Mouse (Mus musculus): Measurements from ENCODE around the gene Pxmp2. TPM values are rescaled to one million over a fixed set of nuclear protein-coding genes. Genes with fewer than 3 reads are reported as not detected.

Pxmp2 gene
- polyA plus RNA-seq, 1 experiment from 2014 or later = 10.9 TPM

DNA sequence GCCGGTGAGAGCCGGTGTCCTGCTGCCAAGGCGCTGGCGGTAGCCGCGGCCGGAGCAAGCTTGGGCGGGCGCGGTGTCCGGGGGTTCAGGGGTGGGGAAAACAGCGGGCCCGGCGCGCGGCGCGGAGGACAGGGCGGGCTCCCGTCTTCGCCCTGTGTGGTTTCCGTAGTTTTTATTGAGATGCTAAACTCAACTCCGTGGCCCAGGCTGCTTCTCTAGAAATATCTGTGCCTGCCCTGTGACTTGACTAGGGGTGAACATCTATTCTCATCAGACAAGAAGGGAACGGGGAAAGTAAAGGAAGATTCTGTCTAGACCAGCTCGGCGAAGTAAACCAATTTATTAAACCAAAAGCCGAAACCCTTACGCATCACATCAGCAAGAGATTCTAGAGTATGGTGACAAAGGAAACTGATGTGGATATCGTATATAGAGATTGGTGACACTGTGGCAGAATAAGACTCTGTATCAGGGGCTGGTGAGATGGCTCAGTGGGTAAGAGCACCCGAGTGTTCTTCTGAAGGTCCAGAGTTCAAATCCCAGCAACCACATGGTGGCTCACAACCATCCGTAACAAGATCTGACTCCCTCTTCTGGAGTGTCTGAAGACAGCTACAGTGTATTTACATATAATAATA is 579 bp upstream of the Pxmp2 start:
- H3K27ac ChIP-seq (replicated peaks; ENCODE audit: low read depth, low read length) = no peak overlapping the region
- H3K9ac ChIP-seq (ENCODE audit: low read length) = peak overlapping the region; percentile 82
- peaks cover 7% of the 10 kb centered on the region for H3K27me3 ChIP-seq (ENCODE audit: control insufficient read depth, insufficient read depth, low read length)
- H3K4me3 ChIP-seq (ENCODE audit: low read depth, low read length) = peak overlapping the region; percentile 68
- 6% methylated on average over 21 of the region's 31 CpGs for WGBS
- peaks cover 5% of the 10 kb centered on the region; the same call in 1 of the 2 replicates for H3K4me1 ChIP-seq (ENCODE audit: control insufficient read depth, insufficient read depth, low read length)
- DNase-seq (ENCODE audit: low spot score) (no peak), ATAC-seq (ENCODE audit: insufficient number of reproducible peaks, low FRiP score, low TSS enrichment, low read depth) (peak; percentile 81)
- no peaks in the 10 kb centered on the region for H3K9me3 ChIP-seq (ENCODE audit: control insufficient read depth, low read length)
- H3K4me2 ChIP-seq (ENCODE audit: low read depth, severe bottlenecking) = peak overlapping the region; percentile 81
- H3K36me3 ChIP-seq (ENCODE audit: control insufficient read depth, insufficient read depth, low read length) = peaks cover 3% of the 10 kb centered on the region; the same call in 1 of the 2 replicates

DNA sequence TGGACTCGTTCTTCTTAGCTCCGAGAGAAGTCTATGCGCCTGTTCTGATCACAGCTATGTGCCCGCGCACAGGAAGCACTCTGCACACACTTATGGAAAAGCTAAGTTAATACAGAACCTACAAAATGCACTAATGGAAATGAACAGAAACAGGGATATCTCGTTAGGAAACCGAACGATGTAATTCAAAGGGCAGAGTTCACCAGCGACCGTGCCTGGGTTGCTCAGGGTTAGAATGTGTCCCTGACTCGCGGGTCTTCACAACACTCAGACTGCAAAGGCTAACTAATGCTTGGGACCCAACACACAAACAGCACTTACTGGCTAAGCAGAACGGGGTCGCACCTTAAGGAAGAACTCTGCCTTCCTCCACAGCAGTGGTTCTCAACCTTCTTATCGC is 830 bp downstream of the Pxmp2 start:
- no peak overlapping the region for H3K27ac ChIP-seq (replicated peaks; ENCODE audit: low read depth, low read length)
- 11% methylated on average over 15 of the region's 15 CpGs for WGBS
- peak; percentile 25 for DNase-seq (ENCODE audit: low spot score)
- peak overlapping the region; percentile 68 for H3K4me3 ChIP-seq (ENCODE audit: low read depth, low read length)
- no peak overlapping the region for H3K9ac ChIP-seq (ENCODE audit: low read length)
- peak overlapping the region; percentile 81 for H3K4me2 ChIP-seq (ENCODE audit: low read depth, severe bottlenecking)
- H3K27me3 ChIP-seq (ENCODE audit: control insufficient read depth, insufficient read depth, low read length) = peaks cover 7% of the 10 kb centered on the region
- H3K36me3 ChIP-seq (ENCODE audit: control insufficient read depth, insufficient read depth, low read length) = no peaks in the 10 kb centered on the region; the same call in 1 of the 2 replicates
- ATAC-seq (ENCODE audit: insufficient number of reproducible peaks, low FRiP score, low TSS enrichment, low read depth) = no peak
- H3K9me3 ChIP-seq (ENCODE audit: control insufficient read depth, low read length) = no peaks in the 10 kb centered on the region
- H3K4me1 ChIP-seq (ENCODE audit: control insufficient read depth, insufficient read depth, low read length) = peaks cover 5% of the 10 kb centered on the region; the same call in 1 of the 2 replicates

DNA sequence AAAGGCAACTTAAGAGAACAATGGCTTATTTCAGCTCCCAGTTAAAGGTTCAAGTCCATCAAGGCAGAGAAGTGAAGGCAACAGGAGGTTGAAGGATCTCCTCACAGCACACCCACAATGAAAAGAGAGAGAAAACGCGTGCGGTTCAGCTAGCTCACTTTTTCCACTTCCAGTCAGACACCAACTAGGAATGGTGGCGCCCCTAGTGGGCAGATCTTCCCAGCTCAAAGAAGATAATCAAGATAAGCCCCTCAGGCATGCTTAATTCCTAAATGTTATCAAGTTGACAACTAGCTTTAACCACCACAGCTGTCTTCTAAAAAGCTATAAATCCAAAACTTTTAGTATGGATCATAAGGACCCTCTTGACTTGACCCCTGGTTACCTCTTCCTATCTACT is 1.4 kb downstream of the Pxmp2 start:
- Histone ChIP-seq H3K27ac (replicated peaks; ENCODE audit: low read depth, low read length) (no peak overlapping the region), H3K9ac (ENCODE audit: low read length) (no peak overlapping the region), H3K4me3 (ENCODE audit: low read depth, low read length) (no peak overlapping the region), H3K36me3 (ENCODE audit: control insufficient read depth, insufficient read depth, low read length) (no peaks in the 10 kb centered on the region), H3K9me3 (ENCODE audit: control insufficient read depth, low read length) (no peaks in the 10 kb centered on the region), H3K27me3 (ENCODE audit: control insufficient read depth, insufficient read depth, low read length) (peaks cover 7% of the 10 kb centered on the region), H3K4me1 (ENCODE audit: control insufficient read depth, insufficient read depth, low read length) (peaks cover 5% of the 10 kb centered on the region; the same call in 1 of the 2 replicates), H3K4me2 (ENCODE audit: low read depth, severe bottlenecking) (no peak overlapping the region)
- no peak for ATAC-seq (ENCODE audit: insufficient number of reproducible peaks, low FRiP score, low TSS enrichment, low read depth)
- WGBS = 13% methylated on average over 4 of the region's 4 CpGs
- peak; percentile 67 for DNase-seq (ENCODE audit: low spot score)

DNA sequence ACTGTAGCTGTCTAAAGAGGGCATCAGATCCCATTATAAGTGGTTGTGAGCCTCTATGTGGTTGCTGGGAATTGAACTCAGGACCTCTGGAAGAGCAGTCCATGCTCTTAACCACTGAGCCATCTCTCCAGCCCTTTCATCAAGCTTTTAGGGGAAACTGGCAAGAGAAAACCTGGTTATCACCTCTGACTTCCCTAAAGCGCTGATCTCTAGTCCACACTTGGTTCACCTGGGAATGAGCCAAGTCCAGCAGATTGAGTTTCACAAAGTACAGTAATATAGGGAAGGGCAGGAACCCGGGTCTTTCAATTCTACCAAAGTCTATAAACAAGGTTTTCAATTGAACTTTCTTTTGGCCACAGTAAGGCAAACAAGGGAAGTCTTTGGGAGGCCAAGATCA is 4.0 kb downstream of the Pxmp2 start:
- Histone ChIP-seq H3K9me3 (ENCODE audit: control insufficient read depth, low read length) (no peaks in the 10 kb centered on the region), H3K4me3 (ENCODE audit: low read depth, low read length) (no peak overlapping the region), H3K9ac (ENCODE audit: low read length) (no peak overlapping the region), H3K36me3 (ENCODE audit: control insufficient read depth, insufficient read depth, low read length) (no peaks in the 10 kb centered on the region), H3K27ac (replicated peaks; ENCODE audit: low read depth, low read length) (no peak overlapping the region), H3K4me2 (ENCODE audit: low read depth, severe bottlenecking) (no peak overlapping the region), H3K27me3 (ENCODE audit: control insufficient read depth, insufficient read depth, low read length) (peaks cover 7% of the 10 kb centered on the region), H3K4me1 (ENCODE audit: control insufficient read depth, insufficient read depth, low read length) (peaks cover 5% of the 10 kb centered on the region; the same call in 1 of the 2 replicates)
- no peak for DNase-seq (ENCODE audit: low spot score)
- 90% methylated on average over 2 of the region's 2 CpGs for WGBS
- ATAC-seq (ENCODE audit: insufficient number of reproducible peaks, low FRiP score, low TSS enrichment, low read depth) = no peak

DNA sequence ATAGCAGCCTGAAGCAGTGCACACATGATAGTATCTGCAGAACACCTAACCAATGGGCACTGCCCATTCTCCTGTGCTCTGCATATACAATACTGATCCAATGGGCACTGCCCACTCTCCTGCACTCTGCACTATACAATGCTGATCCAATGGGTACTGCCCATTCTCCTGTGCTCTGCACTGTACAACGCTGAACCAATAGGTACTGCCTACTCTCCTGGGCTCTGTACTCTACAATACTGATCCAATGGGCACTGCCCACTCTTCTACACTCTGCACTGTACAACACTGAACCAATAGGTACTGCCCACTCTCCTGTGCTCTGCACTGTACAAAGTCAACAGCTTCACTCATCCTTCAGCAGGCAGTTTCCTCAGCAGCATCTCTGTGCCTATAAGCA is 9.1 kb downstream of the Pxmp2 start:
- no peaks in the 10 kb centered on the region for H3K9me3 ChIP-seq (ENCODE audit: control insufficient read depth, low read length)
- H3K27ac ChIP-seq (replicated peaks; ENCODE audit: low read depth, low read length) = no peak overlapping the region
- 97% methylated on average over 1 of the region's 1 CpGs for WGBS
- no peaks in the 10 kb centered on the region for H3K36me3 ChIP-seq (ENCODE audit: control insufficient read depth, insufficient read depth, low read length)
- no peak overlapping the region for H3K4me3 ChIP-seq (ENCODE audit: low read depth, low read length)
- no peak overlapping the region for H3K4me2 ChIP-seq (ENCODE audit: low read depth, severe bottlenecking)
- DNase-seq (ENCODE audit: low spot score) (no peak), ATAC-seq (ENCODE audit: insufficient number of reproducible peaks, low FRiP score, low TSS enrichment, low read depth) (peak; percentile 26; the same call in 1 of the 2 replicates)
- no peaks in the 10 kb centered on the region for H3K4me1 ChIP-seq (ENCODE audit: control insufficient read depth, insufficient read depth, low read length)
- H3K27me3 ChIP-seq (ENCODE audit: control insufficient read depth, insufficient read depth, low read length) = no peaks in the 10 kb centered on the region
- H3K9ac ChIP-seq (ENCODE audit: low read length) = no peak overlapping the region

DNA sequence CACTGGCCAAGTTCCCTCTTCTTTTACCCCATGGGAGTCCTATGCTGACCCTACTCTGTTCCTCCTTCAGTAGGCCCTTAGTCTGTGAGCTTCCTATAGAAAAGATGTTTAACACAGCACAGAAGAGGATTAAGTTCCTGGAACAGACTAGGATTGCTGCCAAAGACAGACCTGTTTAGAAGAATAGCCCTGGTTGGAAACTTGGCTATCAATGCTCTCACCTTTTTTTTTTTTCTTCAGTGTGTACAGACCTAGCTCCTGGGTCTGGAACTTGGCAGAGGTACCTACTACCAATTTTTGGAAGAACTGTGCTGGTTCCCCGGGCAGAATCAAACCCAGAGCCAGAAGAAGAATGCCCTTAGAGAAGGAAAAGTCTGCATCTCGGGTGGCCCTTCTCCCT is 9.6 kb downstream of the Pxmp2 start:
- ATAC-seq (ENCODE audit: insufficient number of reproducible peaks, low FRiP score, low TSS enrichment, low read depth) (no peak), DNase-seq (ENCODE audit: low spot score) (no peak)
- 80% methylated on average over 2 of the region's 2 CpGs for WGBS
- H3K27ac ChIP-seq (replicated peaks; ENCODE audit: low read depth, low read length) = no peak overlapping the region
- no peak overlapping the region for H3K4me2 ChIP-seq (ENCODE audit: low read depth, severe bottlenecking)
- no peak overlapping the region for H3K9ac ChIP-seq (ENCODE audit: low read length)
- no peaks in the 10 kb centered on the region for H3K9me3 ChIP-seq (ENCODE audit: control insufficient read depth, low read length)
- no peaks in the 10 kb centered on the region for H3K27me3 ChIP-seq (ENCODE audit: control insufficient read depth, insufficient read depth, low read length)
- H3K36me3 ChIP-seq (ENCODE audit: control insufficient read depth, insufficient read depth, low read length) = no peaks in the 10 kb centered on the region
- H3K4me3 ChIP-seq (ENCODE audit: low read depth, low read length) = no peak overlapping the region
- H3K4me1 ChIP-seq (ENCODE audit: control insufficient read depth, insufficient read depth, low read length) = no peaks in the 10 kb centered on the region

DNA sequence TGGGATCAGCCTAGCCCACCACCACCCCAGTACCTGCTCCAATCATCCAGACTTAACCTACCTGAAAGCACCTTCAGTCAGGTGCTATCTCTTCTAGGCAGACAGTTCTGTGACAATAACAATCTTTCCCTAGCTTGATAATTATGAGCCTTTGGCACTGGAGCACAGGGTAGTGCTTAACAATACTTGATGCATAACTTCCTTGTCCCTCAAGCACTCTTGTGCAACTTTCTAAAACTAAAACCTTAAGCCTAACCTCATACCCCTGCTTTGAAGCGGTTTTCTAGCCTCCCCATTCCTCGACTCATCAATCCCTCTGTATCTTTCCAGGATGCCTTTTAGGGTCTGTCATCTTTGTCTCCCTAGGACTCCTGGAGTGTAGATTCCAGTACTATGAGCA is 11.1 kb downstream of the Pxmp2 start:
- Histone ChIP-seq H3K4me2 (ENCODE audit: low read depth, severe bottlenecking) (no peak overlapping the region), H3K9ac (ENCODE audit: low read length) (no peak overlapping the region), H3K4me1 (ENCODE audit: control insufficient read depth, insufficient read depth, low read length) (no peaks in the 10 kb centered on the region), H3K27me3 (ENCODE audit: control insufficient read depth, insufficient read depth, low read length) (no peaks in the 10 kb centered on the region), H3K27ac (replicated peaks; ENCODE audit: low read depth, low read length) (no peak overlapping the region), H3K9me3 (ENCODE audit: control insufficient read depth, low read length) (no peaks in the 10 kb centered on the region), H3K36me3 (ENCODE audit: control insufficient read depth, insufficient read depth, low read length) (no peaks in the 10 kb centered on the region), H3K4me3 (ENCODE audit: low read depth, low read length) (no peak overlapping the region)
- 73% methylated on average over 2 of the region's 2 CpGs for WGBS
- no peak for ATAC-seq (ENCODE audit: insufficient number of reproducible peaks, low FRiP score, low TSS enrichment, low read depth)
- no peak for DNase-seq (ENCODE audit: low spot score)

DNA sequence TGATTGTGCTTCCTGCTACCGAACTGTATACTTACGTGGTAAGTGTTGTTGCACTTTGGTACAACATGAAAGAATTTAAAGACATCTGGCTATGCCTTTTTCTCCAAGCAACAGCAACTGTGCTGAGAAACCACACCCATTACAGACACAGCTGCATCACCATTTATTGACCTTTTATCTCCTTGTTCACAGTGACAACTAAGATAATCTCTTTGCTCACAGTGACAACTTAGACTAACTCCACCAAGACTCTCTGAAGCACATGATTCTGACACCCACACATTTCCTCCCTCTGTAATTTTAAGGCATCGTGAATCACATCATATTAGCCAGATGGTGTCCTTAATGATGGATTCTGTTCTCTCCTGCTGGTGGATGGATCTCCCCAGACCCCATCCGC is 11.8 kb downstream of the Pxmp2 start:
- Histone ChIP-seq H3K27me3 (ENCODE audit: control insufficient read depth, insufficient read depth, low read length) (no peaks in the 10 kb centered on the region), H3K36me3 (ENCODE audit: control insufficient read depth, insufficient read depth, low read length) (no peaks in the 10 kb centered on the region), H3K4me2 (ENCODE audit: low read depth, severe bottlenecking) (no peak overlapping the region), H3K9me3 (ENCODE audit: control insufficient read depth, low read length) (no peaks in the 10 kb centered on the region), H3K4me3 (ENCODE audit: low read depth, low read length) (no peak overlapping the region), H3K27ac (replicated peaks; ENCODE audit: low read depth, low read length) (no peak overlapping the region), H3K9ac (ENCODE audit: low read length) (no peak overlapping the region), H3K4me1 (ENCODE audit: control insufficient read depth, insufficient read depth, low read length) (no peaks in the 10 kb centered on the region)
- ATAC-seq (ENCODE audit: insufficient number of reproducible peaks, low FRiP score, low TSS enrichment, low read depth) (no peak), DNase-seq (ENCODE audit: low spot score) (no peak)
- 80% methylated on average over 4 of the region's 4 CpGs for WGBS

DNA sequence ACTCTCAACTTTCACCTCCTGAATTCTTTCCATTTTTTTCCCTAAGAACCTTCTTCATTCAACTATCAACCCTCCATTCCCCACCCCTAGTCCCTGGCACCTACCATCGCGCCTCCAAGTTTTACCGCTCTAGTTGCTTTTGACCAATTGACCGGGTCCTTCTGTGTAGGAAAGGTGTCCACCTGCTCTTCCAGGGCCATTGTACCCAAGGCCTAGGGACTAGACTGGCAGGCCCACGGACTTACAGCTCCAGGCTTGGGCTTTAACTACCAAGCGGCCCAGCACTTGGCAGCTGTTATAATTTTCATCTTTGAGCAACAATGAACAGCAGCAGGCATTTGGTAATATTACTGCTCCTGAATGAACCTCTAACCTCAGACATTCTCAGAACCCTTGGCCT is 15.7 kb downstream of the Pxmp2 start:
- WGBS = 90% methylated on average over 6 of the region's 6 CpGs
- H3K9me3 ChIP-seq (ENCODE audit: control insufficient read depth, low read length) = no peaks in the 10 kb centered on the region

More for the DNA sequence above, 15.7 kb downstream of the Pxmp2 start:
- Histone ChIP-seq H3K9ac (ENCODE audit: low read length) (no peak overlapping the region), H3K4me2 (ENCODE audit: low read depth, severe bottlenecking) (no peak overlapping the region), H3K4me1 (ENCODE audit: control insufficient read depth, insufficient read depth, low read length) (peaks cover 3% of the 10 kb centered on the region), H3K4me3 (ENCODE audit: low read depth, low read length) (no peak overlapping the region), H3K27ac (replicated peaks; ENCODE audit: low read depth, low read length) (no peak overlapping the region), H3K27me3 (ENCODE audit: control insufficient read depth, insufficient read depth, low read length) (no peaks in the 10 kb centered on the region), H3K36me3 (ENCODE audit: control insufficient read depth, insufficient read depth, low read length) (peaks cover 8% of the 10 kb centered on the region)
- no peak for ATAC-seq (ENCODE audit: insufficient number of reproducible peaks, low FRiP score, low TSS enrichment, low read depth)
- DNase-seq (ENCODE audit: low spot score) = no peak
